Mouse (Mus musculus) CH12.LX (cell line): ENCODE measurements at regions not wholly inside any gene's neighbourhood (a gene's known extent, or its start where the extent isn't known, plus 50 kb on each side); places are given as distances from the start of the nearest gene placed in this dataset.

Experiments
- DNase-seq: peaks from one replicate; pipeline ENCODE4 v3.0.0-alpha.2; 2013; ENCODE audit errors: extremely low read depth
- H3K27ac ChIP-seq: 2 replicates; pipeline ENCODE4 v1.5.1; 2012; ENCODE audit warnings: low read depth, mild to moderate bottlenecking, control low read depth, moderate library complexity; ENCODE audit not compliant: insufficient read depth
- H3K27me3 ChIP-seq: replicated peaks from 2 replicates; pipeline ENCODE3; 2012; ENCODE audit warnings: inconsistent platforms
- H3K36me3 ChIP-seq, 2 experiments: replicated peaks in 1 of 2; 2 replicates each; pipeline versions ENCODE3 to v1.6.1; 2012; ENCODE audit warnings: inconsistent platforms in 1 of 2, low read length in 1 of 2, mild to moderate bottlenecking in 1 of 2, mixed read lengths in 1 of 2, moderate library complexity in 1 of 2; ENCODE audit not compliant: control insufficient read depth in 1 of 2, insufficient read depth in 1 of 2
- H3K4me1 ChIP-seq, 2 experiments: 2 replicates each; pipeline ENCODE4 v1.6.1; 2012; ENCODE audit warnings: inconsistent platforms in 1 of 2, moderate library complexity in 1 of 2; ENCODE audit not compliant: insufficient read depth in 2 of 2, control insufficient read depth in 1 of 2
- H3K4me2 ChIP-seq: 2 replicates; pipeline ENCODE4 v1.6.1; 2012; ENCODE audit warnings: low read depth, mild to moderate bottlenecking, control low read depth; ENCODE audit not compliant: poor library complexity, insufficient read depth, severe bottlenecking
- H3K4me3 ChIP-seq, 3 experiments: fragments of 150-350 bp in 1 of 3; sonication (generic) in 1 of 3; replicated peaks in 1 of 3; 2 replicates each; pipeline versions ENCODE3 to v1.5.1; 2011 to 2012; ENCODE audit warnings: low read depth in 2 of 3, low read length in 2 of 3, mild to moderate bottlenecking in 2 of 3, moderate library complexity in 2 of 3, control low read depth in 1 of 3, improper control_type of control experiment in 1 of 3, inconsistent platforms in 1 of 3, mixed read lengths in 1 of 3; ENCODE audit not compliant: poor library complexity in 1 of 3
- H3K79me2 ChIP-seq: replicated peaks from 2 replicates; pipeline ENCODE4 v1.6.1; 2012; ENCODE audit warnings: mild to moderate bottlenecking, moderate library complexity; ENCODE audit not compliant: control insufficient read depth, poor library complexity, insufficient read depth, severe bottlenecking; ENCODE audit errors: extremely low read depth
- H3K9ac ChIP-seq: 2 replicates; pipeline ENCODE4 v1.6.1; 2012; ENCODE audit warnings: low read depth, mild to moderate bottlenecking, control low read depth, moderate library complexity; ENCODE audit not compliant: insufficient read depth
- H3K9me3 ChIP-seq: replicated peaks from 2 replicates; pipeline ENCODE3; 2012; ENCODE audit warnings: low read length, inconsistent platforms, mixed read lengths
- CTCF ChIP-seq, 2 experiments: IDR thresholded peaks in 1 of 2; conservative IDR thresholded peaks in 1 of 2; 2 replicates each; pipeline ENCODE4 v1.5.1; 2011 to 2012; ENCODE audit warnings: low read depth in 2 of 2, low read length in 2 of 2, improper control_type of control experiment in 1 of 2, inconsistent platforms in 1 of 2, mild to moderate bottlenecking in 1 of 2, moderate library complexity in 1 of 2
- E2F4 ChIP-seq: IDR thresholded peaks from 2 replicates; pipeline ENCODE4 v1.6.1; 2011; ENCODE audit warnings: low read depth, low read length, improper control_type of control experiment; ENCODE audit not compliant: insufficient replicate concordance
- EP300 ChIP-seq: IDR thresholded peaks from 2 replicates; pipeline ENCODE4 v1.6.1; 2011; ENCODE audit warnings: low read length, improper control_type of control experiment
- ETS1 ChIP-seq: conservative IDR thresholded peaks from 2 replicates; pipeline ENCODE4 v1.6.1; 2012; ENCODE audit warnings: low read depth, mild to moderate bottlenecking, inconsistent platforms, low read length, improper control_type of control experiment, moderate library complexity
- HCFC1 ChIP-seq: IDR thresholded peaks from 2 replicates; pipeline ENCODE4 v1.6.1; 2012; ENCODE audit warnings: low read depth, mild to moderate bottlenecking, inconsistent platforms, low read length, improper control_type of control experiment
- IRF4 ChIP-seq: IDR thresholded peaks from 2 replicates; pipeline ENCODE4 v1.6.1; 2014; ENCODE audit warnings: low read depth, mild to moderate bottlenecking, inconsistent platforms, low read length, improper control_type of control experiment
- JUND ChIP-seq: conservative IDR thresholded peaks from 2 replicates; pipeline ENCODE4 v1.6.1; 2011; ENCODE audit warnings: low read depth, low read length, improper control_type of control experiment
- KAT2A ChIP-seq: IDR thresholded peaks from 2 replicates; pipeline ENCODE4 v1.6.1; 2012; ENCODE audit warnings: low read length, improper control_type of control experiment, inconsistent platforms; ENCODE audit not compliant: insufficient replicate concordance
- MAX ChIP-seq: IDR thresholded peaks from 2 replicates; pipeline ENCODE4 v1.6.1; 2011; ENCODE audit warnings: low read length, improper control_type of control experiment
- MAZ ChIP-seq: IDR thresholded peaks from 2 replicates; pipeline ENCODE4 v1.6.1; 2012; ENCODE audit warnings: low read depth, mild to moderate bottlenecking, inconsistent platforms, low read length, improper control_type of control experiment, moderate library complexity
- MEF2A ChIP-seq: IDR thresholded peaks from 2 replicates; pipeline ENCODE4 v1.6.1; 2014; ENCODE audit warnings: low read depth, mild to moderate bottlenecking, inconsistent platforms, low read length, improper control_type of control experiment, borderline replicate concordance
- MYC ChIP-seq: IDR thresholded peaks from 2 replicates; pipeline ENCODE4 v1.6.1; 2011; ENCODE audit warnings: low read depth, mild to moderate bottlenecking, improper control_type of control experiment, low read length
- POLR2AphosphoS2 ChIP-seq: IDR thresholded peaks from 2 replicates; pipeline ENCODE4 v1.6.1; 2011; ENCODE audit warnings: low read depth, low read length, improper control_type of control experiment
- TCF12 ChIP-seq: IDR thresholded peaks from 2 replicates; pipeline ENCODE4 v1.6.1; 2014; ENCODE audit warnings: low read depth, mild to moderate bottlenecking, inconsistent platforms, low read length, improper control_type of control experiment
- USF2 ChIP-seq: conservative IDR thresholded peaks from 2 replicates; pipeline ENCODE4 v1.6.1; 2011; ENCODE audit warnings: low read depth, low read length, improper control_type of control experiment
- dilution Hi-C: fragments of 300-500 bp; cut with MboI; formaldehyde crosslinking; loops from 2 replicates; pipeline ENCODE4 v1.14.3; 2020; ENCODE audit warnings: low sequenced_read_pairs; ENCODE audit not compliant: extremely low pct_unique_long_range_greater_than_20kb, extremely low pct_ligation_motif_present
- in situ Hi-C: fragments of 300-500 bp; cut with MboI; formaldehyde crosslinking; loops from 3 replicates; pipeline ENCODE4 v1.14.3; 2019; ENCODE audit warnings: low sequenced_read_pairs, low pct_ligation_motif_present, low pct_unique_long_range_greater_than_20kb, mixed read lengths

GRCm38 (mm10) chr10:95117041-95117730 is 172.6 kb upstream of the Plxnc1 start:
- Histone ChIP-seq H3K9me3 (no peaks in the 10 kb centered on the region), H3K27ac (no peak overlapping the region), H3K4me2 (no peak overlapping the region), H3K27me3 (no peaks in the 10 kb centered on the region), H3K4me3 (no peak overlapping the region), H3K4me1 (peaks cover 2 to 15% of the 10 kb centered on the region in 2 experiments; a peak in 3 of 4 replicates), H3K9ac (no peak overlapping the region), H3K79me2 (no peaks in the 10 kb centered on the region), H3K36me3 (no peaks in the 10 kb centered on the region)
- dilution Hi-C loops: no loop called here
- in situ Hi-C loops: no loop called here
- no peak for DNase-seq
- TF ChIP-seq EP300: no peak
- no peak for TF ChIP-seq CTCF (conservative IDR thresholded peaks at IDR 0.05 in 1 of 2, IDR thresholded peaks at IDR 0.05 in 1 of 2; ENCODE audit: low read depth in 2 of 2, low read length in 2 of 2)

- Histone ChIP-seq H3K4me3 (no peak overlapping the region), H3K36me3 (no peaks in the 10 kb centered on the region), H3K4me2 (no peak overlapping the region), H3K9ac (no peak overlapping the region), H3K27ac (no peak overlapping the region), H3K27me3 (no peaks in the 10 kb centered on the region), H3K4me1 (peaks cover 2 to 21% of the 10 kb centered on the region in 2 experiments; a peak in 3 of 4 replicates), H3K79me2 (no peaks in the 10 kb centered on the region), H3K9me3 (no peaks in the 10 kb centered on the region)
- in situ Hi-C loops (no loop called here), dilution Hi-C loops (no loop called here)
- TF ChIP-seq JUND: no peak
- no peak for TF ChIP-seq MEF2A
- TF ChIP-seq USF2: no peak
- no peak for TF ChIP-seq HCFC1
- no peak for TF ChIP-seq IRF4
- no peak for TF ChIP-seq ETS1
- no peak for TF ChIP-seq POLR2AphosphoS2
- no peak for TF ChIP-seq MAZ
- no peak for TF ChIP-seq CTCF (conservative IDR thresholded peaks at IDR 0.05 in 1 of 2, IDR thresholded peaks at IDR 0.05 in 1 of 2; ENCODE audit: low read depth in 2 of 2, low read length in 2 of 2)
- TF ChIP-seq TCF12: no peak
- no peak for TF ChIP-seq KAT2A
- TF ChIP-seq E2F4: no peak
- TF ChIP-seq MYC: no peak
- TF ChIP-seq MAX: no peak
- DNase-seq: no peak
Observed at GRCm38 (mm10) chr10:95116579-95117011, 172.0 kb upstream of the Plxnc1 start.
